Mouse (Mus musculus): ENCODE results near the gene Golga7b. TPM values are rescaled to one million over a fixed set of nuclear protein-coding genes. Genes with fewer than 3 reads are reported as not detected.

The Golga7b gene
- total and polyA plus RNA-seq, 3 experiments: 0.27 to 2.0 TPM; not detected in 1

GRCm38 (mm10) chr19:42258031-42258430, 10.7 kb downstream of the Golga7b start:
- no peaks in the 10 kb centered on the region for H3K36me3 ChIP-seq (ENCODE audit: control insufficient read depth in 1 of 2, insufficient read depth in 2 of 2, low read length in 2 of 2)
- no peak for DNase-seq (ENCODE audit: low read depth, low spot score)
- no peaks in the 10 kb centered on the region for H3K79me2 ChIP-seq (ENCODE audit: control insufficient read depth, insufficient read depth, low read length, poor library complexity)
- H3K27me3 ChIP-seq (ENCODE audit: control insufficient read depth in 1 of 2, insufficient read depth in 2 of 2, low read length in 2 of 2): peaks cover 1 to 2% of the 10 kb centered on the region in 2 experiments; a peak in 1 of 4 replicates
- TF ChIP-seq POLR2AphosphoS2 (IDR thresholded peaks at IDR 0.05; ENCODE audit: low read length) (no peak), TCF12 (IDR thresholded peaks at IDR 0.05; ENCODE audit: low read depth, low read length) (no peak)
- H3K9ac ChIP-seq (ENCODE audit: control insufficient read depth, low read depth, low read length, poor library complexity, severe bottlenecking): no peak overlapping the region
- H3K4me1 ChIP-seq (ENCODE audit: control insufficient read depth in 1 of 2, insufficient read depth in 2 of 2, low read length in 2 of 2): no peaks in the 10 kb centered on the region
- H3K27ac ChIP-seq (ENCODE audit: control insufficient read depth, low read depth, low read length): no peak overlapping the region
- no peaks in the 10 kb centered on the region for H3K9me3 ChIP-seq (replicated peaks; ENCODE audit: insufficient read depth, low read length)
- no peak overlapping the region for H3K4me3 ChIP-seq (ENCODE audit: control insufficient read depth in 1 of 2, insufficient read depth in 1 of 2, low read depth in 2 of 2, low read length in 2 of 2)

GRCm38 (mm10) chr19:42258596-42258995, 11.2 kb downstream of the Golga7b start:
- Histone ChIP-seq H3K4me3 (ENCODE audit: control insufficient read depth in 1 of 2, insufficient read depth in 1 of 2, low read depth in 2 of 2, low read length in 2 of 2) (no peak overlapping the region), H3K9me3 (replicated peaks; ENCODE audit: insufficient read depth, low read length) (no peaks in the 10 kb centered on the region), H3K4me1 (ENCODE audit: control insufficient read depth in 1 of 2, insufficient read depth in 2 of 2, low read length in 2 of 2) (no peaks in the 10 kb centered on the region), H3K27me3 (ENCODE audit: control insufficient read depth in 1 of 2, insufficient read depth in 2 of 2, low read length in 2 of 2) (peaks cover 1 to 2% of the 10 kb centered on the region in 2 experiments; a peak in 1 of 4 replicates), H3K36me3 (ENCODE audit: control insufficient read depth in 1 of 2, insufficient read depth in 2 of 2, low read length in 2 of 2) (no peaks in the 10 kb centered on the region), H3K79me2 (ENCODE audit: control insufficient read depth, insufficient read depth, low read length, poor library complexity) (no peaks in the 10 kb centered on the region), H3K9ac (ENCODE audit: control insufficient read depth, low read depth, low read length, poor library complexity, severe bottlenecking) (no peak overlapping the region), H3K27ac (ENCODE audit: control insufficient read depth, low read depth, low read length) (no peak overlapping the region)
- no peak for DNase-seq (ENCODE audit: low read depth, low spot score)
- TF ChIP-seq GABPA (IDR thresholded peaks at IDR 0.05; ENCODE audit: low read depth, low read length) (no peak), POLR2A (IDR thresholded peaks at IDR 0.05; ENCODE audit: control insufficient read depth in 1 of 2, insufficient read depth in 1 of 2, low read depth in 1 of 2, low read length in 2 of 2, poor library complexity in 1 of 2) (no peak)

- no peak overlapping the region for H3K4me3 ChIP-seq (ENCODE audit: control insufficient read depth in 1 of 2, insufficient read depth in 1 of 2, low read depth in 2 of 2, low read length in 2 of 2)
- no peaks in the 10 kb centered on the region for H3K4me1 ChIP-seq (ENCODE audit: control insufficient read depth in 1 of 2, insufficient read depth in 2 of 2, low read length in 2 of 2)
- H3K9me3 ChIP-seq (replicated peaks; ENCODE audit: insufficient read depth, low read length): no peaks in the 10 kb centered on the region
- no peak overlapping the region for H3K9ac ChIP-seq (ENCODE audit: control insufficient read depth, low read depth, low read length, poor library complexity, severe bottlenecking)
- 0 out of 4 replicates have a peak, but pooled peaks cover 2% of the 10 kb centered on the region in 2 experiments for H3K27me3 ChIP-seq (ENCODE audit: control insufficient read depth in 1 of 2, insufficient read depth in 2 of 2, low read length in 2 of 2)
- no peaks in the 10 kb centered on the region for H3K36me3 ChIP-seq (ENCODE audit: control insufficient read depth in 1 of 2, insufficient read depth in 2 of 2, low read length in 2 of 2)
- H3K79me2 ChIP-seq (ENCODE audit: control insufficient read depth, insufficient read depth, low read length, poor library complexity): no peaks in the 10 kb centered on the region
- no peak overlapping the region for H3K27ac ChIP-seq (ENCODE audit: control insufficient read depth, low read depth, low read length)
- TF ChIP-seq MXI1 (IDR thresholded peaks at IDR 0.05; ENCODE audit: low read depth, low read length) (no peak), MAX (IDR thresholded peaks at IDR 0.05; ENCODE audit: low read length) (no peak), TCF12 (IDR thresholded peaks at IDR 0.05; ENCODE audit: low read depth, low read length) (no peak), TBP (IDR thresholded peaks at IDR 0.05; ENCODE audit: low read depth, low read length) (no peak), POLR2AphosphoS5 (IDR thresholded peaks at IDR 0.05; ENCODE audit: borderline replicate concordance, low read depth, low read length) (no peak), MYC (IDR thresholded peaks at IDR 0.05; ENCODE audit: low read depth, low read length) (no peak), NELFE (IDR thresholded peaks at IDR 0.05; ENCODE audit: low read depth, low read length) (no peak), ZNF384 (IDR thresholded peaks at IDR 0.05; ENCODE audit: low read depth, low read length) (no peak)
- DNase-seq (ENCODE audit: low read depth, low spot score): no peak
These were observed 13.1 kb downstream of the Golga7b start for GRCm38 (mm10) chr19:42260486-42260885.
